Mouse (Mus musculus) ES-Bruce4 (cell line): ENCODE measurements at regions not wholly inside any gene's neighbourhood (a gene's known extent, or its start where the extent isn't known, plus 50 kb on each side); places are given as distances from the start of the nearest gene placed in this dataset.
A peak's percentile ranks its signal among the peaks of the same experiment; 100 is the strongest.

Source experiments
- CTCF ChIP-seq: IDR thresholded peaks from one replicate; pipeline ENCODE4 v1.8.1; 2011; ENCODE audit warnings: low read depth, low read length
- POLR2A ChIP-seq: IDR thresholded peaks from one replicate; pipeline ENCODE4 v1.8.1; 2011; ENCODE audit warnings: low read length; ENCODE audit not compliant: insufficient read depth

GRCm38 (mm10) chr11:7444494-7444893, 230.8 kb upstream of the Igfbp3 start:
- peak; percentile 7 for TF ChIP-seq CTCF
- no peak for TF ChIP-seq POLR2A
